Mouse (Mus musculus) testis, adult 2 months (tissue): Measurements from ENCODE around the gene Gpr152.

Experiments used
- CTCF ChIP-seq: fragments of 200-500 bp; IDR thresholded peaks from 2 replicates; pipeline ENCODE4 v1.5.1; 2012; ENCODE audit warnings: low read depth, mild to moderate bottlenecking, inconsistent platforms, low read length, moderate library complexity; ENCODE audit not compliant: control insufficient read depth, insufficient read depth, insufficient replicate concordance
- POLR2A ChIP-seq: fragments of 200-500 bp; IDR thresholded peaks from 2 replicates; pipeline ENCODE4 v1.6.1; 2012; ENCODE audit warnings: low read depth, mild to moderate bottlenecking, inconsistent platforms, low read length, moderate library complexity; ENCODE audit not compliant: control insufficient read depth

- TF ChIP-seq POLR2A: no peak
- no peak for TF ChIP-seq CTCF
Observed at GRCm38 (mm10) chr19:4163543-4163887, 23.9 kb downstream of the Gpr152 start.
